11 mouse cellular contexts compared by ENCODE assay signal in genomic region chr11:54203162-54203561, GRCm38 (mm10). TPM values are rescaled to one million over a fixed set of nuclear protein-coding genes. Genes with fewer than 3 reads are reported as not detected.
DNase-seq lines count a peak whose midpoint lies in the region; ATAC-seq and TF ChIP-seq lines count a peak whose summit lies in the region.
"Had no signal": no experiment of that assay in that cellular context is flagged by ENCODE, and none has a peak within 500 bp of the region (broad histone marks: within the 10 kb centered on the region; RNA-seq: fewer than 3 reads in every experiment).

No protein-coding gene starts in this region.

- H3K4me3 ChIP-seq in heart, embryonic 10.5 days: no peak overlapping the region
- no peak overlapping the region for H3K4me3 ChIP-seq in midbrain, embryonic 14.5 days (replicated peaks; ENCODE audit: low read depth, low read length)
- H3K4me3 ChIP-seq in midbrain, embryonic 16.5 days (ENCODE audit: low read depth, low read length): no peak overlapping the region
- no peak overlapping the region for H3K4me3 ChIP-seq in intestine, embryonic 16.5 days (ENCODE audit: low read length)
- no peak overlapping the region for H3K4me3 ChIP-seq in kidney, adult 2 months (ENCODE audit: insufficient read depth, low read depth, low read length)
- H3K4me3 ChIP-seq: liver, embryonic 15.5 days had no signal

- H3K27me3 ChIP-seq in heart, embryonic 10.5 days (ENCODE audit: insufficient read depth, poor library complexity, severe bottlenecking): no peaks in the 10 kb centered on the region
- no peaks in the 10 kb centered on the region for H3K27me3 ChIP-seq in midbrain, embryonic 14.5 days (ENCODE audit: control insufficient read depth, insufficient read depth, low read length)
- no peaks in the 10 kb centered on the region for H3K27me3 ChIP-seq in midbrain, embryonic 16.5 days (ENCODE audit: control insufficient read depth, insufficient read depth, low read depth, low read length)
- H3K27me3 ChIP-seq in intestine, embryonic 16.5 days (replicated peaks; ENCODE audit: control insufficient read depth, insufficient read depth, low read length): no peaks in the 10 kb centered on the region
- H3K27me3 ChIP-seq in kidney, adult 2 months (replicated peaks; ENCODE audit: control insufficient read depth, insufficient read depth, low read length): no peaks in the 10 kb centered on the region; the same call in 1 of the 2 replicates
- H3K27me3 ChIP-seq: liver, embryonic 15.5 days had no signal

- peak; percentile 55 for DNase-seq in heart, embryonic 10.5 days (ENCODE audit: low spot score)
- DNase-seq in heart, postnatal 25 days (ENCODE audit: low spot score): no peak
- peak; percentile 1 for DNase-seq in midbrain, embryonic 14.5 days
- peak; percentile 34 to 39 for DNase-seq in right cerebral cortex, postnatal 10 days (ENCODE audit: low spot score in 2 of 2)
- no peak for DNase-seq in thymus, postnatal 36 days
- no peak for DNase-seq in kidney, adult 2 months

- no peaks in the 10 kb centered on the region for H3K4me1 ChIP-seq in heart, embryonic 10.5 days
- no peaks in the 10 kb centered on the region for H3K4me1 ChIP-seq in midbrain, embryonic 14.5 days (ENCODE audit: control insufficient read depth, insufficient read depth, low read length)
- no peaks in the 10 kb centered on the region for H3K4me1 ChIP-seq in midbrain, embryonic 16.5 days (ENCODE audit: control insufficient read depth, insufficient read depth, low read length)
- H3K4me1 ChIP-seq in intestine, embryonic 16.5 days (ENCODE audit: control insufficient read depth, insufficient read depth, low read length): no peaks in the 10 kb centered on the region
- H3K4me1 ChIP-seq in kidney, adult 2 months (ENCODE audit: control insufficient read depth, insufficient read depth, low read length): no peaks in the 10 kb centered on the region

- no peak for TF ChIP-seq CTCF in kidney, adult 2 months (conservative IDR thresholded peaks at IDR 0.05; ENCODE audit: insufficient read depth, insufficient read length, low read depth, low read length)

- intact Hi-C loops in heart, postnatal 25 days (cut with DNase I): no loop called here

- no peaks in the 10 kb centered on the region for H3K9me3 ChIP-seq in heart, embryonic 10.5 days
- H3K9me3 ChIP-seq in midbrain, embryonic 14.5 days (ENCODE audit: control insufficient read depth, low read length): no peaks in the 10 kb centered on the region
- H3K9me3 ChIP-seq in midbrain, embryonic 16.5 days (replicated peaks; ENCODE audit: control insufficient read depth, low read length, poor library complexity, severe bottlenecking): no peaks in the 10 kb centered on the region
- H3K9me3 ChIP-seq in intestine, embryonic 16.5 days (ENCODE audit: control insufficient read depth, low read length): no peaks in the 10 kb centered on the region
- H3K9me3 ChIP-seq: liver, embryonic 15.5 days had no signal

- H3K4me2 ChIP-seq in midbrain, embryonic 14.5 days (ENCODE audit: low read length): no peak overlapping the region
- H3K4me2 ChIP-seq in midbrain, embryonic 16.5 days (ENCODE audit: low read length): no peak overlapping the region
- H3K4me2 ChIP-seq in intestine, embryonic 16.5 days (ENCODE audit: low read depth, low read length): no peak overlapping the region
- H3K4me2 ChIP-seq: liver, embryonic 15.5 days had no signal

- H3K9ac ChIP-seq in midbrain, embryonic 14.5 days (replicated peaks; ENCODE audit: low read length): no peak overlapping the region
- no peak overlapping the region for H3K9ac ChIP-seq in midbrain, embryonic 16.5 days (ENCODE audit: low read depth, low read length)
- H3K9ac ChIP-seq in intestine, embryonic 16.5 days (ENCODE audit: low read depth, low read length): no peak overlapping the region
- H3K9ac ChIP-seq: liver, embryonic 15.5 days had no signal

- WGBS in heart, embryonic 10.5 days: 73% methylated on average over 2 of the region's 2 CpGs
- 88% methylated on average over 2 of the region's 2 CpGs for WGBS in midbrain, embryonic 14.5 days
- WGBS in midbrain, embryonic 16.5 days: 79% methylated on average over 2 of the region's 2 CpGs
- WGBS in intestine, embryonic 16.5 days: 69% methylated on average over 2 of the region's 2 CpGs
- WGBS in kidney, adult 2 months: 73% methylated on average over 2 of the region's 2 CpGs

- TF ChIP-seq POLR2A in kidney, adult 2 months (IDR thresholded peaks at IDR 0.05; ENCODE audit: low read depth, low read length): no peak

- no peak for ATAC-seq in midbrain, embryonic 14.5 days (ENCODE audit: low FRiP score, low TSS enrichment)
- no peak for ATAC-seq in midbrain, embryonic 16.5 days
- ATAC-seq in intestine, embryonic 16.5 days: peak; percentile 46

- no peaks in the 10 kb centered on the region for H3K36me3 ChIP-seq in heart, embryonic 10.5 days
- no peaks in the 10 kb centered on the region for H3K36me3 ChIP-seq in midbrain, embryonic 14.5 days (ENCODE audit: control insufficient read depth, insufficient read depth, low read length)
- no peaks in the 10 kb centered on the region for H3K36me3 ChIP-seq in midbrain, embryonic 16.5 days (ENCODE audit: control insufficient read depth, insufficient read depth, low read length)
- H3K36me3 ChIP-seq in intestine, embryonic 16.5 days (ENCODE audit: control insufficient read depth, insufficient read depth, low read length): no peaks in the 10 kb centered on the region
- no peaks in the 10 kb centered on the region for H3K36me3 ChIP-seq in kidney, adult 2 months (ENCODE audit: control insufficient read depth, insufficient read depth, low read length)
- H3K36me3 ChIP-seq: liver, embryonic 15.5 days had no signal

- no peak overlapping the region for H3K27ac ChIP-seq in heart, embryonic 10.5 days
- H3K27ac ChIP-seq in midbrain, embryonic 14.5 days (replicated peaks; ENCODE audit: low read depth, low read length): no peak overlapping the region
- H3K27ac ChIP-seq in midbrain, embryonic 16.5 days (ENCODE audit: low read length): no peak overlapping the region
- no peak overlapping the region for H3K27ac ChIP-seq in intestine, embryonic 16.5 days (ENCODE audit: low read length)
- H3K27ac ChIP-seq in kidney, adult 2 months (ENCODE audit: insufficient read depth, low read depth, low read length): no peak overlapping the region
- H3K27ac ChIP-seq: liver, embryonic 15.5 days had no signal

RNA-seq across cellular contexts. Expression of gene Csf2, which starts 46.3 kb away (rescaled TPM):
- polyA plus RNA-seq in heart, embryonic 10.5 days (2016; fragmentation: Nextera tagmentation; extraction: Ambion mirVana): not detected in 2 replicates
- total RNA-seq in heart, postnatal 25 days (2021): not detected
- polyA plus RNA-seq in midbrain, embryonic 14.5 days (2014; fragmentation: Nextera tagmentation; extraction: Ambion mirVana): not detected in 2 replicates
- not detected in 2 replicates for polyA plus RNA-seq in midbrain, embryonic 16.5 days (2015; fragmentation: Nextera tagmentation; extraction: Ambion mirVana)
- polyA plus RNA-seq in intestine, embryonic 16.5 days (2015; fragmentation: Nextera tagmentation; extraction: Ambion mirVana): 0.73 and 0.82 TPM in 2 replicates
- not detected in 2 replicates for polyA plus RNA-seq in kidney, adult 2 months (2012; rRNA removed)
- total RNA-seq: layer of hippocampus, postnatal 14 days had no signal
- polyA plus RNA-seq: gonadal fat pad, adult 2 months; liver, embryonic 15.5 days had no signal

Comparison
In these comparisons a context has a peak if more than half of its experiments do, and no peak if none do; other contexts are left out.
1. DNase-seq: peak in heart, embryonic 10.5 days (single experiment), midbrain, embryonic 14.5 days (single experiment) and right cerebral cortex, postnatal 10 days (2 of 2); none in heart, postnatal 25 days (single experiment), thymus, postnatal 36 days (0 of 2) and kidney, adult 2 months (single experiment).